Mouse (Mus musculus) left cerebral cortex, postnatal 10 days (tissue): ENCODE measurements at regions not wholly inside any gene's neighbourhood (a gene's known extent, or its start where the extent isn't known, plus 50 kb on each side); places are given as distances from the start of the nearest gene placed in this dataset.
A peak's percentile ranks its signal among the peaks of the same experiment; 100 is the strongest.

ENCODE experiments used
- DNase-seq, 2 experiments: peaks; one replicate each; pipeline ENCODE4 v3.0.0; 2021 to 2022; ENCODE audit warnings: low spot score in 2 of 2, mixed read lengths in 1 of 2; ENCODE audit errors: extremely low spot score in 1 of 2
- intact Hi-C: fragments of 180-260 bp; cut with DNase I; formaldehyde crosslinking; loops from one replicate; pipeline ENCODE4 v1.15.1; 2025

GRCm38 (mm10) chr13:101918185-101918584, 150.2 kb upstream of the Pik3r1 start:
- no peak for DNase-seq
- intact Hi-C loops = loop anchor here (10.0 kb wide), 1 partner anchor 727 kb away; no protein-coding TSS in a partner anchor

GRCm38 (mm10) chr13:101919266-101919665, 151.2 kb upstream of the Pik3r1 start:
- intact Hi-C loops = loop anchor here (10.0 kb wide), 1 partner anchor 726 kb away; no protein-coding TSS in a partner anchor
- DNase-seq = no peak

GRCm38 (mm10) chr13:101920384-101920783, 152.4 kb upstream of the Pik3r1 start:
- no peak for DNase-seq
- intact Hi-C loops = no loop called here

- DNase-seq = no peak
- intact Hi-C loops = no loop called here
Observed at GRCm38 (mm10) chr13:101924637-101925036, 156.6 kb upstream of the Pik3r1 start.

- intact Hi-C loops = no loop called here
- DNase-seq = no peak
Observed at GRCm38 (mm10) chr13:101931264-101931663, 163.2 kb upstream of the Pik3r1 start.

GRCm38 (mm10) chr13:101931882-101932281, 163.9 kb upstream of the Pik3r1 start:
- DNase-seq = no peak
- intact Hi-C loops = no loop called here

GRCm38 (mm10) chr13:101935843-101936242, 167.8 kb upstream of the Pik3r1 start:
- no peak for DNase-seq
- intact Hi-C loops = no loop called here

- intact Hi-C loops = no loop called here
- no peak for DNase-seq
Observed at GRCm38 (mm10) chr13:101954521-101954920, 186.5 kb upstream of the Pik3r1 start.

- no peak for DNase-seq
- intact Hi-C loops = no loop called here
Observed at GRCm38 (mm10) chr13:101955806-101956418, 187.9 kb upstream of the Pik3r1 start.

GRCm38 (mm10) chr13:101957782-101958181, 189.8 kb upstream of the Pik3r1 start:
- DNase-seq = peak in 1 of 2 experiments; percentile 28
- intact Hi-C loops = no loop called here

- peak in 1 of 2 experiments; percentile 15 for DNase-seq
- intact Hi-C loops = no loop called here
Observed at GRCm38 (mm10) chr13:101965537-101965936, 197.5 kb upstream of the Pik3r1 start.

GRCm38 (mm10) chr13:101966799-101967397, 198.9 kb upstream of the Pik3r1 start:
- no peak for DNase-seq
- intact Hi-C loops = no loop called here

GRCm38 (mm10) chr13:101967466-101967865, 199.4 kb upstream of the Pik3r1 start:
- intact Hi-C loops = no loop called here
- no peak for DNase-seq

GRCm38 (mm10) chr13:101976766-101977165, 208.7 kb upstream of the Pik3r1 start:
- intact Hi-C loops = no loop called here
- no peak for DNase-seq

- intact Hi-C loops = no loop called here
- no peak for DNase-seq
Observed at GRCm38 (mm10) chr13:101980171-101980835, 212.3 kb upstream of the Pik3r1 start.

- intact Hi-C loops = no loop called here
- DNase-seq = no peak
Observed at GRCm38 (mm10) chr13:101988637-101989413, 220.8 kb upstream of the Pik3r1 start.

GRCm38 (mm10) chr13:101991729-101992128, 223.7 kb upstream of the Pik3r1 start:
- DNase-seq = no peak
- intact Hi-C loops = no loop called here

- intact Hi-C loops = no loop called here
Observed at GRCm38 (mm10) chr13:101994779-101995178, 226.8 kb upstream of the Pik3r1 start.

GRCm38 (mm10) chr13:101995529-101995928, 227.5 kb upstream of the Pik3r1 start:
- DNase-seq = no peak
- intact Hi-C loops = no loop called here

More at GRCm38 (mm10) chr13:101994779-101995178, 226.8 kb upstream of the Pik3r1 start:
- no peak for DNase-seq
